Mouse (Mus musculus) cerebellum, adult 8-10 months (tissue): ENCODE measurements around the gene Rftn1.

ENCODE experiments used
- DNase-seq: peaks from one replicate; pipeline ENCODE4 v3.0.0; 2022

The Rftn1 gene

GRCm38 (mm10) chr17:50062649-50063048, 127.8 kb downstream of the Rftn1 start:
- no peak for DNase-seq

- DNase-seq = no peak
Observed at GRCm38 (mm10) chr17:50061446-50061845, 129.0 kb downstream of the Rftn1 start.

- no peak for DNase-seq
Observed at GRCm38 (mm10) chr17:50060220-50060619, 130.3 kb downstream of the Rftn1 start.

- no peak for DNase-seq
Observed at GRCm38 (mm10) chr17:50059417-50059816, 131.1 kb downstream of the Rftn1 start.

GRCm38 (mm10) chr17:50055154-50055756, 135.2 kb downstream of the Rftn1 start:
- peak; percentile 16 for DNase-seq

- no peak for DNase-seq
Observed at GRCm38 (mm10) chr17:50054586-50054985, 135.9 kb downstream of the Rftn1 start.

GRCm38 (mm10) chr17:50053961-50054360, 136.5 kb downstream of the Rftn1 start:
- DNase-seq = no peak

GRCm38 (mm10) chr17:50052741-50053468, 137.6 kb downstream of the Rftn1 start:
- DNase-seq = no peak

GRCm38 (mm10) chr17:50050456-50050855, 140.0 kb downstream of the Rftn1 start:
- no peak for DNase-seq

- DNase-seq = no peak
Observed at GRCm38 (mm10) chr17:50048209-50048608, 142.3 kb downstream of the Rftn1 start.

GRCm38 (mm10) chr17:50047182-50047581, 143.3 kb downstream of the Rftn1 start:
- peak; percentile 24 for DNase-seq

GRCm38 (mm10) chr17:50040727-50041410, 149.6 kb downstream of the Rftn1 start:
- no peak for DNase-seq

- no peak for DNase-seq
Observed at GRCm38 (mm10) chr17:50037882-50038665, 152.4 kb downstream of the Rftn1 start.

- DNase-seq = no peak
Observed at GRCm38 (mm10) chr17:50037416-50037815, 153.1 kb downstream of the Rftn1 start.

GRCm38 (mm10) chr17:50036751-50037385, 153.6 kb downstream of the Rftn1 start:
- DNase-seq = no peak

- DNase-seq = no peak
Observed at GRCm38 (mm10) chr17:50033698-50034097, 156.8 kb downstream of the Rftn1 start.

GRCm38 (mm10) chr17:50031548-50032491, 158.7 kb downstream of the Rftn1 start:
- no peak for DNase-seq

GRCm38 (mm10) chr17:50025651-50026050, 164.8 kb downstream of the Rftn1 start:
- DNase-seq = no peak

- DNase-seq = no peak
Observed at GRCm38 (mm10) chr17:50025173-50025626, 165.3 kb downstream of the Rftn1 start.

GRCm38 (mm10) chr17:50021400-50021799, 169.1 kb downstream of the Rftn1 start:
- no peak for DNase-seq
